Mouse (Mus musculus) urinary bladder, postnatal 10 days (tissue): ENCODE results near the gene Rcbtb2.

ENCODE experiments used
- DNase-seq: peaks from one replicate; pipeline ENCODE4 v3.0.0; 2022; ENCODE audit warnings: low spot score

The Rcbtb2 gene

GRCm38 (mm10) chr14:73116938-73117337, 5.9 kb upstream of the Rcbtb2 start:
- no peak for DNase-seq

- no peak for DNase-seq
Observed at GRCm38 (mm10) chr14:73117411-73118392, 5.1 kb upstream of the Rcbtb2 start.

- DNase-seq, result no peak
Observed at GRCm38 (mm10) chr14:73118482-73119347, 4.1 kb upstream of the Rcbtb2 start.

- DNase-seq, result no peak
Observed at GRCm38 (mm10) chr14:73119459-73119858, 3.4 kb upstream of the Rcbtb2 start.

- DNase-seq, result no peak
Observed at GRCm38 (mm10) chr14:73119966-73120365, 2.9 kb upstream of the Rcbtb2 start.

- no peak for DNase-seq
Observed at GRCm38 (mm10) chr14:73122211-73122922, 470 bp upstream of the Rcbtb2 start.

DNA sequence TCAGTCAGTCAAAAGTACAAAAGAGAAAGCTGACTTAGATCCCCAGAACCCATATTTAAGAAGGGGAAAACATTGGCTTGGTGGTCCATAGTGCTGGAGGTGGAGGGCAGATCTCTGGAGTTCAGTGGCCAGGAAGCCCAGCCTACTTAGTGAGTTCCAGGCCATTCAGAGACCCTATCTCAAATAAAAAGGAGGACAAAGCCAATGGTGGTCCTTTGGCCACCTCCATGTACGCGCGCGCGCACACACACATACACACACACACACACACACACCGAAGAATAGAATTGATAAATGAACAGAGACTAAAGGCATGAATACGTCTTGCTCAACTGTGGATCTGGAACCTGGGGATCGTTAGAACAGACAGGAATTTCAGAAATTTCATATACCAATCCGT, 544 bp downstream of the Rcbtb2 start:
- DNase-seq, result no peak

GRCm38 (mm10) chr14:73123786-73124185, 949 bp downstream of the Rcbtb2 start:
- DNase-seq, result no peak

- DNase-seq, result no peak
Observed at GRCm38 (mm10) chr14:73130519-73130918, 7.7 kb downstream of the Rcbtb2 start.

DNA sequence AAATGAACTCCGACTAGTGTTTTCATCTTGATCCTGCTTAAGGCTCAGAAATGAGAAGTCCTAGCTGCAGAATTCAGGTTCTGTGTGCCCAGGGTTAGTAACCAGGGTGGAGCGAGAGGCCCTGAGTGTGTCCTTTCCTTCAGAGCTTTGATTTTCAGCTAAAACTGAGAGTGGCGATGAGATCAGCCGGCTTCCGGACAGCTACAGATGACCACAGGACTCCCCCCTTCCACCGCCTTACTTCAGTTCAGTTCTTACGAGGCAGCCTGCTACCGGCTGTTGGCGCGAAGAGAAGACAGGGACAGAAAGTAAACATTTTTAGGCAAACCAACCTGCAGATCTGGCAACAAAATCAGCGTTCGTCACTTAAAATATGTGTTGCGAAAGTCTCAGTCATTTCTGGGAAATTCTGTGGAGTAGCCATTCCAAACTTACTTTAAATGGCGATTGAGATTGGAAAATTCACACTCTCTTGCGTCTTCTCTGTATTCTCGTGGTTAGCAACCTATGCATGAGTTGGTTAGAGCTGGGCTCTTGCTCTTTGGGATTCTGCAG, 9.1 kb downstream of the Rcbtb2 start:
- no peak for DNase-seq

- DNase-seq, result no peak
Observed at GRCm38 (mm10) chr14:73132731-73133130, 9.9 kb downstream of the Rcbtb2 start.

DNA sequence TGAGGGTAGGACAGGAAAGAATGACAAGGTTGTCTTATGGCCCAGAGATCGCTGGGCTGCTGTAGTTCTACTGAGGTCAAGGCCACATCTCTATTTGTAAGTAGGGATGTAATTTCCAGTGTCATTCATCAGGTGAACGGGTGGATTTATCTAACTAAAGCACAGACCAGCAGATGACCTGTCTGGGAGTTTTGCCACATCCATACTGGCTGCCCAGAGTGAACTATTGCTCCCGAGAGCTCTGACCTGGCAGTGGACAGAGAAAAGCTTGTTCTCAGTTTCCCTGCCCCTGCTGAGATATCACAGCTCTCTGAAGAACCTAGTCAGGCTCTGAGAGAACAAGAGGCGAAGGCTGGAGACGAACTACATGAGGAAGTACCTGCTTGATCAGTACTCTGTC, 14.4 kb downstream of the Rcbtb2 start:
- no peak for DNase-seq

DNA sequence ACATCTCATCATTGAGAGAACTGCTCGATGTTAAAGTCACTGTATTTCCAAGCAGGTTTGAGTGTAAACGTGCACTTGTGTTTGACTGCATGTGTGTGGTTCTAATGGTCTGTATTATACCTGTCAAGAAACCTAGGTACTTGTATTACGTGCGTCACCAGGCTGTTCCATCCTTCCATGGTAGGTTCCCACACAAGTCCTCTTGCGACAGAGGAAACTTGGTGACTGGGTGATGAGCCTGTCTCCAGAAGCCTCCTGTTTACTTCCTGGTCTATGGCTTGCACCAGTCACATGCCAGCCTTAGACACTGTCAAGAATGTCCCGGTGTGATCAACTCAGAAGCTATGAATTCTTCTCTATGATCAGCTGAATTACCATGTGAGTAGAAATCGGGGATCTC, 15.6 kb downstream of the Rcbtb2 start:
- no peak for DNase-seq

DNA sequence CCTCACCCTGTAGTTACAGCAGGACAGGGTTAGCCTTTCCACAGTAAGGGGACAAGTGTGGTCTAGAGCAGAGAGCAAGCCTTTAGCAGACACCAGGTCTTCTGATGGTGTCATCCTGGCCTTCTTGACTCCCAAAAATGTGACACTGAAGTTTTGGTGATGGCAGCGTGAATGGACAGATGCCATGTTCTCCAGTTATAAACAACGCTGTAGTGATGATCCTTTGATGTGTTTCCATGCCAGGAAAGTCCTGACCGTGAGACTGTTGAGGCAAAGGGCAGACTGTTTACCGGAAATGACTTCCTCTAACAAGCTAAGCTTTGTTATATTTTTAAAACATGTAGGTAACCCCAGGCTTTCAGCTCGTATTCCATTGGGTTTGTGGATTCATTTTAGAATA, 17.0 kb downstream of the Rcbtb2 start:
- no peak for DNase-seq

DNA sequence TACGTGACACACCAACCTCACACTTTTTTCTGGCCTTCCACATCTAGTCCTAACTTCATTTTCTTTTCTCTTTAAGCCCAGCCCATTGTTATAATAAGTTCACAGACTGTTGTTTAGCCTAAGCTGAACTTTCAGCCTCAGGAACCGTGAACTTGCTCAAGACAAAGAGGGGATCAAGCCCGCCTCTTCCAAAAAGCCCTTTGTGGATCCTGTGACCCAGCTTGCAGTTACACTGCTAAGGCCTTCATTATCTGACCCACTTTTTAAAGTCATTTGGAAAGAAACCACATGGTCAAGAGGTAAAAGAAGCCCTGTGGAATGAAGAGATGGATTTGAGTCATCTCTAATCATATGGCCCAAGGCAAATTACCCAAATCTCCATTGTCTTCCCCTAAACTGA, 19.0 kb downstream of the Rcbtb2 start:
- no peak for DNase-seq

- no peak for DNase-seq
Observed at GRCm38 (mm10) chr14:73142421-73142895, 19.6 kb downstream of the Rcbtb2 start.

DNA sequence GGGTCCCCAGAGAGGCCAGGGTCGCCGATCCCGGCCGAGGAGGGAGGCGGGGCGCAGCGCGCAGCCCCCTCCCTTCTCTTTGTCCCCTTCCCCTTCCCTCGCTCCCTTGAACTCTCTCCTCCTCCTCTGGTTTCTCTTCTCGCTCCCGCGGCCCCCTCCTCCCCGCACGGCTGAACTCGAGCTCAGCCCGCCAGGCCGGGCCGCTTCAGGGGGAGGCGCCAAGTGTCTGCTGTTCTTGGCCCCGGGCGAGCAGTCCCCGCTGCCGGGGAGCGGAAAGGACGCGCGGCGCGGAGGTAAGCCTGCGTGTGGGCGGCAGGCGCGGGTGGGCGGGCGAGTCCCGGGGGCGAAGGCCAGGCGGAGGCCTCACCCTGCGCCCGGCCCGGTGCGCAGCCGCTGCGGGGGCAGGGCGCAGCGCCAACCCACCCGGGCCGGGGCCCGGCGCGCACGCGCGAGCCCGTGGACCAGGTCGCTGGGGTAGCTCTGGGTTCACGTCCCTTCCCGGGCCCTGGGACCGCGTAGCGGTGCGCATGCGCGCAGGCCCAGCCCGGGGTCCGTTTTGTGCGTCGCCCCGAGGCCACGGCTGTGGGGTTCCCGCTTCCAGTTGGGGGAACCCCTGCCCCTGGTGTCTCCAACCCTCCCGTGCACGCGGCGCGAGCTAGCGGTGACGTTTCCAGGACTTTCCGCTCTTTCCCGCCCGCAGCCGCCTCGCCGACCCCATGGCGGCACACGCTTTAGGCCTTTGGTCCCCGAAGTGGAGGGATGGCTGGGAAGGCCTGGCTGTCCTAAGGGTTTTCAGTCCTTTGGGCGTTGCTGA, 20.3 kb downstream of the Rcbtb2 start:
- peak; percentile 36 for DNase-seq

- no peak for DNase-seq
Observed at GRCm38 (mm10) chr14:73143710-73144420, 21.0 kb downstream of the Rcbtb2 start.

DNA sequence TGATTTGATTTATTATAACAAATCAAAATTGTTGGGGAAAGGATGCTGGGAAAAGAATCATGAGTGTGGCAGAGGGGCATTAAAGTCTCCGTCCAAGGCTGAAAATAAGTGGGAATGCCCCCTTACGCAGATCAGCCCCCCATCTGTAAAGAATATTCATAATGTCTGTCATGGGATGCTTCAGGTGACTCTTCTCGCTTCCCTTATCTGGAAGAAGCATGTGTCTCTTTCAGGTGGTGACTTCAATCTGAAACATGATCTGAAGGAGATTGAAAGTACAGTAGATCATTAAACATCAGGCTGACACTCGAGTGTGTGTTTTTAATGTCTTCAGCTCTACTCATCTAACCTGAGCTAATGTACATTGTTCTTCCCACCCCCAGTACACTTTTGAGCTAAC, 22.7 kb downstream of the Rcbtb2 start:
- no peak for DNase-seq

GRCm38 (mm10) chr14:73146721-73147120, 23.9 kb downstream of the Rcbtb2 start:
- DNase-seq, result no peak
